Mouse (Mus musculus) mature B cell (primary cell): ENCODE data around the gene Crlf2.

Experiments
- in situ Hi-C: fragments of 300-500 bp; cut with MboI; formaldehyde crosslinking; loops from 2 replicates; pipeline ENCODE4 v1.14.3; 2019

The Crlf2 gene

DNA sequence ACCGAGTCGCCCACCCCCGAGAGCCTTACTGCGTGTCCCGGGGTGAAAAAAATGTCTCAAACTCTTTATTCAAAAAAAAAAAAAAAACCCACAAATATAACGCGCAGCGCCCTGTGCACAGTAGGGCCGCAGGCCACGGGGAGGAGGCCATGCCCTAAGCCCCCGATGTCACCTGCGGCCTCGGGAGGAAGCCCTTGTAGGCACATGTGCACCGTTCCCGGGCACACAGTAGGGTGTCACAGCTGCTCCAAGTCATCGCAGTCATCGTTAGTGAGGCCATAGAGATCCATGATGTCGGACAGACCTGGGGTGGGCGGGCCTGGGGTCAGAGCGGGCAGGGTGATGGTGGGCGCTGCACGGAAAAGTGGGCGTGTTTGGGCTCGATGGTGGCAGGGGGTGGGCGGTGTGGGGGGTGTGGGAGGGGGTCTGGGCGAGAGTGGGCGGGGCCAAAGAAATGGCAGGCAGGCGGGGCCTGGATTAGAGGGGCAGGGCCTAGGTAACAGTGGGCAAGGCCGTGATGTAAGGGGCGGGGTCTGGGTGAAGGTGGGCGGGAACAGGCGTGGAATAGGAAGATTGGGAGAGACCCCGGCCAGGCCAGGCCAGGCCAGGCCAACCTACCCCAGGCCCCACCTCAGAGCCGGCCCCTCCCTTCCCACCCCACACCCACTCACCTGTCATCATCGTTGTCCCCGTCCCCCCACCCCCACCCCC is 8.4 kb downstream of the Crlf2 start:
- in situ Hi-C loops: loop anchor here (10.0 kb wide), 1 partner anchor 554 kb away; the partner anchor contains the start of gene Gtpbp6

GRCm38 (mm10) chr5:109548712-109549111 is 10.1 kb downstream of the Crlf2 start:
- in situ Hi-C loops: no loop called here

DNA sequence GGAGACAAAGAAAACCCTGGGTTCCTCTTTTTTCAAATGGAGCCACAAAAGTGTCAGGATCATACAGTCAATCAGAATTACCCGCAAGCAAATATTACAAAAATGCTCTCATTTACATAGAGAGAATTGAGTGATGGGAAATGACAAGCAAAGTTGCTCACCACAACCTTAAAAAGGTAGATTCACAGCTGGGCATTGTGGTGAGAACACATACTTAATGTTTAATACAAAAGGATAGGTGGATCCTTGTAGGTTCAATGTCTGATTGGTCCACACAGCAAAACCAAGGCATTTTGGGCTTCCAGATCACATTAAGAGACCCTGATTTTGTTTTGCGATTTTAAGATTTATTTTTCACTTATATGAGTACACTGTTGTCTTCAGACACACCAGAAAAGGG is 11.7 kb downstream of the Crlf2 start:
- in situ Hi-C loops: no loop called here

- in situ Hi-C loops: no loop called here
These were observed 49.1 kb downstream of the Crlf2 start for GRCm38 (mm10) chr5:109509679-109510078.

DNA sequence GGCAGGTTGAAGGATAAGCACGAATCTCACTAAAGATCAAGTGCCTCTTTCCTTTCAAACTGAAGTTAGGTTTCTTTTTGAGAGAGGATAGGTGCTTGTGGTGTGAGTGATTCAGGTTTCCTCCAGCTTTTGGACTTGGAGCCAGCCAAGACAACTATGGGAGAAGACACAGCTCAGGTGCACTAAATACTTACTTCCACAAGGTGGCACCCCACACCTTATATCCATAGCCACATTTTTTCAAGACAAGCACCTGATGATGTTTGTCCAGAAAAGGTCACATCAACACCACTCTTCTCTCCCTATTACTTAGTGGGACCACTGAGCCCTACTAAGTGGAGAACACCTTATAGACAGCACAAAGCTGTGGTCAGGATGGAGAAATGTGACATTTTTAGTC is 52.1 kb downstream of the Crlf2 start:
- in situ Hi-C loops: no loop called here
